Mouse (Mus musculus): Measurements from ENCODE around the gene Ebf1. TPM values are rescaled to one million over a fixed set of nuclear protein-coding genes. Genes with fewer than 3 reads are reported as not detected.

The Ebf1 gene
- polyA plus RNA-seq, 1 experiment = 43.7 TPM

- DNase-seq (ENCODE audit: low read depth) = no peak
Observed at GRCm38 (mm10) chr11:44833351-44833996, 216.4 kb downstream of the Ebf1 start.

GRCm38 (mm10) chr11:44835166-44835565, 218.0 kb downstream of the Ebf1 start:
- DNase-seq (ENCODE audit: low read depth) = no peak

DNA sequence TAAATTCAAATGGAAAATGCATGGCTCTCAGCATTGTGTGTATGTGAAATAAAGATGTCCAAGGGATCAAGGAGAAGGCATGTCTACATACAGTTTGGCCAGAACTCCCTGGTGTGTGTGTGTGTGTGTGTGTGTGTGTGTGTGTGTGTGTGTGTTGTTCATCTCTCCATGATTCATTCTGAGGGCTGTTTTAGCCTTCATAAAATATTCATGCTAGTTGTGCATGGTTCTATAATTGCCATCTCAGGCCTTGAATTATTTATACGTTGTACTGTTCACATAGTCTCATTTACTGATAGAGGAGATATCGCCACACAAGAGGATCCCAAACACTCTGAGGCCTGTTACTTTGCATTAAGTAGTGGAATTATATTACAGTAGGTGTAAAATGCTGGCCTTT, 220.5 kb downstream of the Ebf1 start:
- no peak for DNase-seq (ENCODE audit: low read depth)

DNA sequence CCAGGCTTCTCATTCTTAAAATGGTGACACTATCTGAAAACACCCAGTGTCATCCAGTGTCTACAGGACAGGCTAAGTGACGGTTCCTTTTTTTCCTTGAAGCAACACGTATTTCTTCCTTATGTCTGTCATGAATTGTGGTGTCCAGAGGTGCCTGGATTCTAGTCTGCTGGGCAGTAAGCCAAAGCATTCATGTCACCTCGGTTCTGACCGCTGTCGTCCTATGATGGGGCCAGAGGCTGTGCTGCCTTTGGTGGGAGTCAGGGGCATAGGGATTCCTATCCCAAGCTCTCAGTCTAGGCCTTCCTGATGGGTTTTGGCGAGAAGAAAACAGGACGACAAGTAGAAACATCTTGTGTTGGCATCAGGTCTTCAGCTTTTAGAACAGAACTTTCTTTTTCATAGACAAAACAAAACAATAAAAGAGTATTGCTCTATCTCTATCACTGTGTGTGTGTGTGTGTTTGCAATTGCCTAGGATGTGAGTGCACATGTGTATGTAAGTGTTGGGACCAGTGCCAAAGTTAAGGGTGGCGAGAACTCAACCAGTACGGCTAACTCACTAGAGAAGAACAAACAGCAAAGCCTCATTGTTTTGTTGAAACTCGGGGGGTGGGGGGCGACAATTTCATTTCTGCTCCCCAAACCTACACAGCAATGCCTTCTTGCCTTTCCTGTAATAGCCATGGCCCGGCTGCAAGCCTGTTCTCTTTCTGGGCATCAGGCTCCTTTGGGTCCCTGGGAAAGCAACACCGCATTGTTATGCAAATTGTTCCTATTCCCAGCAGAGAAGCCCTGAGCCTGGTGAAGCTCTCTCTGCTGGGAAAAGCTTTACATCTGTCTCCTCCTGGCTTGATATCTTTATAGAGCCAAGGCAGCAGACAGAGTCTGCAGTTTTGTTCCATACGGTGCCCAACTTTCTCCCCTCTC, 224.3 kb downstream of the Ebf1 start:
- no peak for DNase-seq (ENCODE audit: low read depth)

DNA sequence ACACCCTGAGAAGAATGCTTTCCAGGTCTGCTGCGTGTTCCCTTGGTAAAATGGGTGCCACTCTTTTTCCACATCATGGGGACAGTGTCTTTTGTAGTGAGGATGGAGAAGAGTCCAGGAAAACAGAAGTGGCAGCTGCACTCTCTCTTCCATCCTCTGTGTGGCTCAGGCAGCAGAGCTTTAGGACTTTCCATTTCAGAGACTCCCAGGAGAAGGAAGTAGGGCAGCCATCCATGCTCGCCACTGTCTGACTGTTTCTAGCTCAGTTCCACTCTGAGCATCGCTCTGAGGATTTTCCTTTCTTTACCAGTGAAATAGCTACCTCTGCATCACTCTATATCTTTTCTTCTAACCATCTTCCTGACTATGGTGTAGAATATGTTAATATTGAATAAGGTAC, 234.8 kb downstream of the Ebf1 start:
- no peak for DNase-seq (ENCODE audit: low read depth)

DNA sequence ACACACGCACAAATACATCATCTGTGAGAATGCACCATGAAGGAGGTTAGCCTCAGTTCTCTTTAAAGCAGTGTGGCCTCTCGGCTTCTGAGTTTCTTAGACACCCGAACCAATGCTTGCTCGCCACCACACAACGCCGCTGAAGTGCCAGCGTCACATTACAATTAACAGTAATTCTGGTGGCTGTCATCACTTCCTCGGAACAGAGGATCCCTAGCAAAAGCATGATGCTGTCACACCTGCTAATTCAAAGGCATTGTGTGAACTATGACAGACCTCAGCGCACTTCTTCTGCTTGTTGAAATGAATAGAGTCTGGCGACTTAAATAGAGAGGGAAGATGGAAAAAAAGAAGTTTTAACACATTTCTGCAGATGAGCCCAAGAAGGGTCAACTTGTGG, 235.8 kb downstream of the Ebf1 start:
- DNase-seq (ENCODE audit: low read depth) = no peak

DNA sequence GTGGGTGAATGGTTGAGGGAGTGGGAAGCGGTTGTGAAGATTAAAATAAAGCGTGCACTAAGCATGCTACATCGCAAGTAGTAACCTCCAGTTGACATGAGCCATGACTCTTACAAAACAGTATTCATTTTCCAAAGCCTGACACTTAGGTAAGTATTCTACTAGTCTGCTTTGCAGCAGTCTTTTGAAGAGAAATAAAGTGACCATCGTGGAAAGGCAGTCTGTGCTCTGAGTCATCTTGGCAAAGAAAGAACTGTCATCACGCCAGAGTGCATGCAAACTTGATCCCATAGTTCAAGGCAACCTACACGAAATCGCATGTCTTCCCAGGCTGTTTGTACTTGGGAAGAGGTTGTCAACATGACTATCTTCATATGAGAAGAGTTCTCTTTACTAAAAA, 237.4 kb downstream of the Ebf1 start:
- DNase-seq (ENCODE audit: low read depth) = no peak

- no peak for DNase-seq (ENCODE audit: low read depth)
Observed at GRCm38 (mm10) chr11:44861108-44861507, 244.0 kb downstream of the Ebf1 start.

GRCm38 (mm10) chr11:44863910-44864309, 246.8 kb downstream of the Ebf1 start:
- DNase-seq (ENCODE audit: low read depth) = no peak

- no peak for DNase-seq (ENCODE audit: low read depth)
Observed at GRCm38 (mm10) chr11:44866476-44867149, 249.5 kb downstream of the Ebf1 start.

GRCm38 (mm10) chr11:44867433-44867832, 250.3 kb downstream of the Ebf1 start:
- DNase-seq (ENCODE audit: low read depth) = no peak

DNA sequence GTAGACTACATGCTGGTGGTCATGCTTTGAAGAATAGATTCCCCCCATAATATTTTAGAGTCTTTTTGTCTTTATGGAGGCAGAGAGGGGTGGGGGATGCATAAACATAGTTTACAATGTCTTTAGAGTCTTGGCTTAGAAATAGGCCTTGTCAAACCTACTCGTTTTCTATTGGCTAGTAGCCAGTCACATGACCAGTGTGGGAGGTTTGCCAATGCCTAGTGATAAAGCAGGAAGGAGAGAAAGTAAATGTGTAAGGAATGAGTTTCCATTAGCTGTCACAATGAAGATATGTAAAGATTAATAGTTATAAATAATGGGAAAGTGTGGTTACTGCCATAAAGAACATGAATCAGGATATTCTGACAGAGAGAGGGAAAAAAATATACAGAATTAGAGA, 256.8 kb downstream of the Ebf1 start:
- no peak for DNase-seq (ENCODE audit: low read depth)

GRCm38 (mm10) chr11:44875171-44875570, 258.1 kb downstream of the Ebf1 start:
- DNase-seq (ENCODE audit: low read depth) = no peak

DNA sequence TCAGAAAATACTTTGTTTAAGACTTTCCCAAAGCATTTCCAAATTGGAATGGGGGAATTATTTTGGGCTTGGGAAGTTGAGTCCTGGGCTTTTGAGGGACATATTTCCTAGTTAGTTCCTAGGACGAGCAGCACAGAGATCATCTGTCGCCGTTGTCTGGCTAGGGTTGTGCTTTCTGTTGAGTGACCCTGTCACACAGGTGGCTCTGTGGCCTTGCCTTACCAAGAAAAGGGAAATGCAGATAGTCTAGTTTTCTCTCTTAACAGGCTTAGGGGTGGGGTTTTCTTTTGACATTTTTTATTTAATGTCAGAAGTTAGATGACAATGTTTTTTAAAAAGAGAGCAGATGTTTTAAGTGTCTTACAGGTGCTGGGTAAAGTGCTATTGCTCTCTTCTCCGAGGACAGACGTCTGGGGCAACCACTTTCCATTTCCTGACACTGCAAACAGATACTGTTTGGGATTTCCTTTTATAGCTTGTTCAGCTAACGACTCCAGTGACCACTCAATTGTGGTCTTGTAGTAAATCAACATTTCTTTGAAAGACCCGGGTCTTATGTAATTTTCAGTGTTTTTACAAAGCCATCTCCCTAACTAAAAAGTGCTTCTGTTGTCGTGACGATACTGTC, 264.1 kb downstream of the Ebf1 start:
- no peak for DNase-seq (ENCODE audit: low read depth)

DNA sequence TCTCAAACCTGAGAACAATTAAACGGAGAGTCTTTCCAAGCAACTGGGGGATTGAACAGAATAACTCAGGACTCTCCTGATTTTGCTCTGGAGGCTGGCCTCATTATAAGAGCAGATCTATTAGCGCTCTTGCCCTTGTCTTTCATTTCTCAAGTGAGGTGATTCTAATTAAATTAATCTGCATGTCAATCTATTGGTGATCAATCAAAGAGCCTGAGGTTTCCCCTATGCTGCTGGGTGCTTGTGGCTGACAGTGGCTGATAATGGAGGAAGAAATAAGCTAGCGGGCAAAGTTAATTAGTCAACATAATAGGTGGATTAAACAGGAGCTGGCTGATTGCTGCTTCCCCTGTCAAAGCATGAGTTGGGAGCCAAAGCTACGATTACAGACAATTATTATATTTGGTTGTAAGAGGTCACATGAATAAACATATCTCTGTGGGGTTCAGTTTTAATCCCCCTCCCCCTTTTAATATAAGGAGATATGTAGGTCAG, 265.4 kb downstream of the Ebf1 start:
- DNase-seq (ENCODE audit: low read depth) = no peak

DNA sequence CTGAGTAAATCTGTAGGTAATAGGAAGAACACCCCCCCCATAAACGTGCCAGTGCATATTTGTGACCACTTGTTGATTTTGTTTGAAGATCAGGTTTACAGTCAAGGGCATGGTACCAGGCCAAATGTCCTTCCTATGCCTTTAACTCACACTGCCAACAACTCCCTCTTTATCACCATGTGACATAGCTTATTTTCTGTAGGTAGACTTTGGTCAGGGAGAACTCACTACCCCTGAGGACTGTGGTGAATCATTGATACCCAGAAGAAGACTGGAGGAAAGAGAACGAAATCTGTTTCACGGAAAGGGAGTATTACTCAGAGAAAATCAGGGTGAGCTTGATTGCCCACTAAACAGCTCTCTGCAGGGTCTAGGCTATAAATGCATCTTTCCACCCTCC, 267.2 kb downstream of the Ebf1 start:
- no peak for DNase-seq (ENCODE audit: low read depth)

- no peak for DNase-seq (ENCODE audit: low read depth)
Observed at GRCm38 (mm10) chr11:44886897-44887296, 269.8 kb downstream of the Ebf1 start.

DNA sequence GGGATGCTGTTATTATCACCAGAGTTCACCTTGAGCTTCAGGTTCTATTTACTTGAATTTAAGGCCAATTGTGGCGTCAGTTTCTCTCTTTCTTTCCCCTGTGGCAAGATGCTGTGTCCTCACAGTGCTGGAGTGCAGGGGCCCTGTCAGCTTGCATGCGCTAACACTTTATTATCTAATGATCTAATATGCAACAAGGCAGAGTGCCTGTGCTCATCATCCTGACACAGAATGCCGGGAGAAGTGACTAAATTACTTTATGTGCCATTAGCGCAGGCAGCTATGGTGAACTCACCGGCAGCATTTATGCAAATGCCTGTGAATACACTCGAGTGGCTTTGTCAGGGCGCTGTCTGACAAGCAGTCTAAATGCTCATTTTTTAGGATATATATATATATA, 270.6 kb downstream of the Ebf1 start:
- no peak for DNase-seq (ENCODE audit: low read depth)

DNA sequence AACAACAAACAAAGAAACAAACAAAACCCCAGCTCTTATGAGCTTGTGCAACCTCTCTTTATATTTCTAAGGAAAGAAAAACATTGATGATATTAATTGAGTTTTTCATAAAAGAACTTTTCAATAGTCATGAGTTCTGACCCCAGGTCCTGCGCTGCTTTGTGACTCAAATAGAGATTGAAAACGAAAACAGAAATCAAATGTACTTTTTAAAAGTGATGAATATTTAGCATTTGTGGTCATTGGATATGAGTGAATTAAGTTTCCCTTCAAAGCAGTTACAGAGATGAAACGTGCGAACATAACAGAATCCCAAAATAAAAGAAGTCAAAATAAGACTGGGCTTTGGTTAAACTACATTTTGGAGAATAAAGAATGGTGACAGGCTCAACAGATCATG, 271.3 kb downstream of the Ebf1 start:
- DNase-seq (ENCODE audit: low read depth) = no peak

- DNase-seq (ENCODE audit: low read depth) = no peak
Observed at GRCm38 (mm10) chr11:44892814-44893521, 275.9 kb downstream of the Ebf1 start.

- DNase-seq (ENCODE audit: low read depth) = no peak
Observed at GRCm38 (mm10) chr11:44893986-44894385, 276.9 kb downstream of the Ebf1 start.

Data from gonadal fat pad, adult 2 months (tissue).